ENCODE assay signal across 31 mouse cellular contexts in genomic region chr14:37119233-37119632, GRCm38 (mm10). TPM values are rescaled to one million over a fixed set of nuclear protein-coding genes. Genes with fewer than 3 reads are reported as not detected.
"Had no signal": no experiment of that assay in that cellular context is flagged by ENCODE, and none has a peak within 500 bp of the region (broad histone marks: within the 10 kb centered on the region; RNA-seq: fewer than 3 reads in every experiment).

No protein-coding gene starts in this region.

- H3K4me2 ChIP-seq: limb, embryonic 15.5 days; liver, embryonic 12.5 days; midbrain, embryonic 11.5 days; midbrain, embryonic 15.5 days had no signal

- H3K27me3 ChIP-seq: limb, embryonic 15.5 days; liver, embryonic 12.5 days; midbrain, embryonic 15.5 days had no signal

- ATAC-seq: intestine, embryonic 16.5 days; liver, embryonic 12.5 days; midbrain, embryonic 15.5 days had no signal

- H3K4me1 ChIP-seq: limb, embryonic 15.5 days; liver, embryonic 12.5 days; midbrain, embryonic 15.5 days had no signal

- H3K27ac ChIP-seq: limb, embryonic 15.5 days; liver, embryonic 12.5 days; midbrain, embryonic 15.5 days had no signal

- H3K9me3 ChIP-seq: limb, embryonic 15.5 days; liver, embryonic 12.5 days; midbrain, embryonic 15.5 days had no signal

- H3K9ac ChIP-seq: limb, embryonic 15.5 days; liver, embryonic 12.5 days; midbrain, embryonic 15.5 days had no signal

- DNase-seq: kidney, adult 2 months; kidney, postnatal 14 days; kidney, postnatal 4 days; layer of hippocampus, adult 9-11 months; lung, adult 2 months; lung, postnatal 14 days; lung, postnatal 4 days; thymus, adult 18-20 months; thymus, postnatal 36 days had no signal

- H3K4me3 ChIP-seq: limb, embryonic 15.5 days; liver, embryonic 12.5 days; midbrain, embryonic 15.5 days had no signal

RNA-seq across cellular contexts. Expression of gene 2610528A11Rik, which starts 5.4 kb away (rescaled TPM):
- total RNA-seq: layer of hippocampus, adult 18-20 months; left cerebral cortex, postnatal 25 days; monocyte, adult 5-6 weeks had no signal
- polyA plus RNA-seq: liver, embryonic 12.5 days; midbrain, embryonic 11.5 days; midbrain, embryonic 15.5 days; neural tube, embryonic 11.5 days; neural tube, embryonic 14.5 days had no signal

RNA-seq across cellular contexts. Expression of gene Cdhr1, which starts 21.1 kb away (rescaled TPM):
- total RNA-seq: megakaryocyte progenitor cell, adult 5-6 weeks; megakaryocyte-erythroid progenitor cell, adult 5-6 weeks; monocyte, adult 5-6 weeks had no signal
- polyA plus RNA-seq: liver, embryonic 12.5 days; liver, embryonic 16.5 days had no signal

RNA-seq across cellular contexts. Expression of gene Lrit2, which starts 51.5 kb away (rescaled TPM):
- total RNA-seq: layer of hippocampus, adult 18-20 months; layer of hippocampus, postnatal 25 days; left cerebral cortex, adult 18-20 months; left cerebral cortex, postnatal 25 days; megakaryocyte progenitor cell, adult 5-6 weeks; megakaryocyte-erythroid progenitor cell, adult 5-6 weeks; monocyte, adult 5-6 weeks had no signal
- polyA plus RNA-seq: intestine, embryonic 16.5 days; kidney, embryonic 16.5 days; limb, embryonic 11.5 days; limb, embryonic 15.5 days; liver, embryonic 12.5 days; liver, embryonic 16.5 days; lung, adult 2 months; lung, embryonic 16.5 days; midbrain, embryonic 11.5 days; midbrain, embryonic 15.5 days; neural tube, embryonic 11.5 days; neural tube, embryonic 14.5 days; small intestine, adult 2 months; spleen, adult 2 months; stomach, embryonic 16.5 days; urinary bladder, adult 2 months had no signal
